Mouse (Mus musculus) testis, adult 2 months (tissue): ENCODE results near the gene Klhl41. TPM values are rescaled to one million over a fixed set of nuclear protein-coding genes. Genes with fewer than 3 reads are reported as not detected.

Experiments
- H3K27ac ChIP-seq: fragments of 200-500 bp; 2 replicates; pipeline ENCODE4 v1.5.1; 2012; ENCODE audit warnings: low read depth, low read length; ENCODE audit not compliant: control insufficient read depth, insufficient read depth
- H3K27me3 ChIP-seq: fragments of 200-500 bp; 2 replicates; pipeline ENCODE4 v1.6.1; 2012; ENCODE audit warnings: mild to moderate bottlenecking, low read length, moderate library complexity; ENCODE audit not compliant: control insufficient read depth, insufficient read depth
- H3K36me3 ChIP-seq: fragments of 200-500 bp; 2 replicates; pipeline ENCODE4 v1.6.1; 2012; ENCODE audit warnings: mild to moderate bottlenecking, low read length; ENCODE audit not compliant: control insufficient read depth, insufficient read depth
- H3K4me1 ChIP-seq: fragments of 200-500 bp; 2 replicates; pipeline ENCODE4 v1.6.1; 2012; ENCODE audit warnings: low read length; ENCODE audit not compliant: control insufficient read depth, insufficient read depth
- H3K4me3 ChIP-seq: fragments of 200-500 bp; 2 replicates; pipeline ENCODE4 v1.5.1; 2012; ENCODE audit warnings: low read depth, mild to moderate bottlenecking, low read length, moderate library complexity, mixed read lengths; ENCODE audit not compliant: control insufficient read depth
- CTCF ChIP-seq: fragments of 200-500 bp; IDR thresholded peaks from 2 replicates; pipeline ENCODE4 v1.5.1; 2012; ENCODE audit warnings: low read depth, mild to moderate bottlenecking, inconsistent platforms, low read length, moderate library complexity; ENCODE audit not compliant: control insufficient read depth, insufficient read depth, insufficient replicate concordance
- POLR2A ChIP-seq: fragments of 200-500 bp; IDR thresholded peaks from 2 replicates; pipeline ENCODE4 v1.6.1; 2012; ENCODE audit warnings: low read depth, mild to moderate bottlenecking, inconsistent platforms, low read length, moderate library complexity; ENCODE audit not compliant: control insufficient read depth
- polyA plus RNA-seq: library from polyadenylated mRNA; depleted of rRNA; stranded (reverse); fragments of >200 nt; gene quantifications from 2 replicates; pipeline ENCODE4 v1.2.3, GENCODE M21; 2012

Gene Klhl41
- polyA plus RNA-seq, 1 experiment = 2.7 TPM

DNA sequence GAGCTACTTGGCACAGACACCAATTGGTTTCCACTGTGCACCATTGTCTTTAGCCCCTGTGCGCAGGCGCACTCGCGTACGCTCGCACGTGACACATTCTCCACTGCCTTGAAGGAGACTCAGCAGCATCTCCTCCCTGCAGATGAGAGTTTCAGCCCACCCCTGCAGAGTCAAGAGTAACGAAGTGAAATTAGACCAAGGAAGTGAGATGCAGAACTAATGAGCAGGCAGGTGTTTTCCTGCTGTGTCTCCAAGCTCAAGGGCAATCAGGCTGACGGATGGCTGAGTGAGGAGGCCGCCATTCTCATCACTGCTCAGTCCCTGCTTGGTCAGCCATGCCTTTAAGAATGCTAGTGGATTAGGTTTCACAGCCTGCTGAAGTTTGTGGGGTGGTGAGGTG lies 29.8 kb upstream of the Klhl41 start:
- Histone ChIP-seq H3K27me3 (no peaks in the 10 kb centered on the region), H3K4me3 (peak overlapping the region; percentile 19), H3K27ac (no peak overlapping the region), H3K36me3 (no peaks in the 10 kb centered on the region), H3K4me1 (peaks cover 5% of the 10 kb centered on the region; the same call in 1 of the 2 replicates)
- TF ChIP-seq CTCF = no peak

DNA sequence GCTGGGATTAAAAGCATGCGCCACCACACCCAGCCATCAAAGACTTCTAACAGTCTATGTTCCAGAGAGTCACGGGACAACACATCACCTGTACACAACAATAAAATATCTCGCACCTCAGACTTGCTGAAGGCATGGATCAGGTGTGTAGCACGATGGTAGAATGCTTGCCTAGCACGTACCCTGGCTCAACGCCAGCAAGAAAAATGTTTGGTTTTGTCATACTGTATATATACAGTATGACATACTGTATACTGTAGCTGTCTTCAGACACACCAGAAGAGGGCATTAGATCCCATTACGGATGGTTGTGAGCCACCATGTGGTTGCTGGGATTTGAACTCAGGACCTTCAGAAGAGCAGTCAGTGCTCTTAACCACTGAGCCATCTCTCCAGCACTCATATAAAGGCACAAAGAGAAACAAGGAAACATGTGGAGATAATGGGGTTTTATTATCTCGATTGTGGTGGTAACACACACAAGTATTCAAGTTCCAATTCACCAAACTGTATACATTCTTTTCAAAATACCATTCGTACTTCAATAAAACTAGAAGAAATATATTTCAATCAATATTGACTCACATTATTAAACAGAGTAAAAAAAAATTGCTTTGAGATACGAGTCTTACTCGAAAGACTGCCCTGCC lies 24.8 kb upstream of the Klhl41 start:
- Histone ChIP-seq H3K4me3 (no peak overlapping the region), H3K36me3 (no peaks in the 10 kb centered on the region), H3K27me3 (no peaks in the 10 kb centered on the region), H3K27ac (no peak overlapping the region), H3K4me1 (peaks cover 1% of the 10 kb centered on the region; the same call in 1 of the 2 replicates)
- TF ChIP-seq CTCF (no peak), POLR2A (no peak)

DNA sequence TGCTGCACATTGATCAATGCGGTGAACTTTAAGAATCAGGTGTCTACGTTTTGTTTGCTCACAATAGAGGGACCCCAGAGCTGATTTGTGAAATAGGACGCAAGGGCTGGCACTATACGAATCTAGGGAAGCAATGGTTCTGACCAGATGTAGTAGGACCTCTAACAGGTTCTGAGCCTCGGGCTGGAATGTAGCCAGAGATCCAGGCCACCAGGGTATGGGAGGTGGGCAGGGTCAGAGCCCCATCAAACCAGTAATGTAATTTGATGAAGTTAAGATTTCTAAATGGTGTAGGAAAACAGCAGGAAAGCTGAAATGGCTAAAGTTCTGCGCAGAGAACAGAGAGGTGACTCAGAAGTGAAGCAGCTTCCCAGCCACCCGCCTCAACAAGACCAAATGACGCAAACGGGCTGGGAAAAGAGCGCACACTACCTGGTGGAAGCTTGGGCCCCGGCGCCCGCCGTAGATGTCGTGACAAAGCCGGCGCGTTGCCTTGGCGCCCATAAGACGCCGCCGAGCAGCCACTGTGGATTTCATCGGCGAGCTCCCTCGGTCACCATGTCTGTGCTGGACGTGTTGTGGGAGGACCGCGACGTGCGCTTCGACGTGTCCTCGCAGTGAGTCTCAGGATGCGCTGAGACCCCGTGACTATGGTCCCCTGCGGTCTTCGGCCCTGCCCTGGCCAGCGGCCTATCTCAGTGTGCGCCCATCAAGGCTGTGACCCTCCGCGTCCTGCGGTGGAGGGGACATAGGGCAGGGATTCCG lies 23.0 kb upstream of the Klhl41 start, which contains the start of gene Bbs5:
Gene Bbs5 (plus strand): TSS at position 446 of the 765 bp plus-strand sequence.
- peak within 1 kb of the TSS; percentile 69 for H3K27ac ChIP-seq
- H3K4me1 ChIP-seq = no peaks in the 10 kb centered on the region
- TF ChIP-seq CTCF (no peak), POLR2A (peak; percentile 86)
- H3K27me3 ChIP-seq = no peaks in the 10 kb centered on the region
- no peaks in the 10 kb centered on the region for H3K36me3 ChIP-seq
- H3K4me3 ChIP-seq = peak within 1 kb of the TSS; percentile 89

DNA sequence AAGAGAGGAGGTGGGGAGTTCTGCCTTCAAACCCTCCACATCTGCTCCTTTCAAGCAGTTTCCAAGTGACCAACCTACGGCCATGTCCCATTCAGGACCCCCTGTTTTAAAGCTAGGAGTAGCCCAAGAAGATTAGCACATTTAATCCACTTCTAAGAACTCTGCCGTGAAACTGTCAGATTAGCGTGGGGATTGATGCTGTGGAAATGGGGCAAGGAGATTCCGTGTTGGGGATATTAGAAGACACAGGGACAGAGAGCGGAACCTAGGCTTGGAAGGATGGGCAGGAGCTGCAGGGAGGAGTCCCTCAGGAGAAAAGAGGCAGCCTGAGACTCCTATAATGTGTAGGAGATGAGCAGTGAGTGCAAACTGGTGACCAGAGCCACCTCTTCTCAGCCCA lies 20.2 kb upstream of the Klhl41 start:
- Histone ChIP-seq H3K36me3 (no peaks in the 10 kb centered on the region), H3K4me3 (peak overlapping the region; percentile 58), H3K27ac (no peak overlapping the region), H3K4me1 (no peaks in the 10 kb centered on the region), H3K27me3 (no peaks in the 10 kb centered on the region)
- no peak for TF ChIP-seq CTCF
- no peak for TF ChIP-seq POLR2A

DNA sequence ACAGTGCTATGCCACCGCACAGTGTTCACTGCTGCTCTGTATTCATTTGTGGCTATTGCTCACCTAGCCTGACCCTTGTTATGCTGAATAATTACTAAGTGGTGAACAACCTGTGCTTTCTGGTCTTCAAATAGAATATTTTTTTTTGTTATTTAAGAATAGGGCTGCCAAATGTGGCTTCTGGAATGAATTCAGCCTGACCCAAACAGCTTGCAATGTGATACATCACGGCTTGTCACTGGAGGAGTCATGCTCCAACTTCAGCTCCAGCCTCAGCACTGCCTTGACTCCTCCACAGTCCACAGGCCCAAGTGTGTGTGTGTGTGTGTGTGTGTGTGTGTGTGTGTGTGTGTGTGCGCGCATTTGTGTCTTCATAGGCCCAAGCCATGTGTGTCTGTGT lies 10.6 kb upstream of the Klhl41 start:
- TF ChIP-seq POLR2A = no peak
- no peak for TF ChIP-seq CTCF
- no peaks in the 10 kb centered on the region for H3K36me3 ChIP-seq
- no peaks in the 10 kb centered on the region for H3K27me3 ChIP-seq
- no peak overlapping the region for H3K27ac ChIP-seq
- no peak overlapping the region for H3K4me3 ChIP-seq
- no peaks in the 10 kb centered on the region for H3K4me1 ChIP-seq

DNA sequence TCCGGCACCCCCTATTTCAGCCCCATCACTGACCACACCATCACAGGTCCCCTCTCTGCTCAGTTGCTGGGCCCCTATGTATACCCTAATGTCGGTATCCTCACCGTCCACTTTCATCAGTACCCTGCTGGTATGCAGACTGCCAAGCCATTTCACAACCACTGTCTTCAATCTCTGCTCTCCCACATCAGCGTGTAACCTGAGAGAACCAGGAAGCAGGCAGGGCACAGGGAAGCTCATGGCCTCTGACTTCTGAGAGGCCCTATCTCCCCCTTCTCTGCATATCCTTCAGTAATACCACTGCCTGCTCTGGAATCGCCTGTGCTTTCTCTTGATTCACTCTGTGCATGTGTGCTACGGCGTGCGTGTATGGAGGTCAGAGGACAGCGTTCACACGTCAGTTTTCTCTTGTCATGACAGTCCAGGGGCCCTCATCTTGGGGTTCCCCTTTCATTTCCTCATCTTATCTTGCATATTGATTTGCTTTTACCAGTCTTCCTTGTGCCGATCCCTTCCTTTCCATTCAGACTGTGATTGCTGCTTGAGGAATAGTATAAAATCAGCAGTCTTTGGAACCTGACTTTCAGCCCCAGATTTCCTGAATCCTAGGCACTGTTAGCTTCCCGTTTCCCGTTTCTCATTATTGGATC lies 6.0 kb upstream of the Klhl41 start:
- H3K4me1 ChIP-seq = no peaks in the 10 kb centered on the region
- H3K27ac ChIP-seq = no peak overlapping the region
- no peak overlapping the region for H3K4me3 ChIP-seq
- H3K27me3 ChIP-seq = no peaks in the 10 kb centered on the region
- no peak for TF ChIP-seq CTCF
- no peak for TF ChIP-seq POLR2A
- H3K36me3 ChIP-seq = no peaks in the 10 kb centered on the region

DNA sequence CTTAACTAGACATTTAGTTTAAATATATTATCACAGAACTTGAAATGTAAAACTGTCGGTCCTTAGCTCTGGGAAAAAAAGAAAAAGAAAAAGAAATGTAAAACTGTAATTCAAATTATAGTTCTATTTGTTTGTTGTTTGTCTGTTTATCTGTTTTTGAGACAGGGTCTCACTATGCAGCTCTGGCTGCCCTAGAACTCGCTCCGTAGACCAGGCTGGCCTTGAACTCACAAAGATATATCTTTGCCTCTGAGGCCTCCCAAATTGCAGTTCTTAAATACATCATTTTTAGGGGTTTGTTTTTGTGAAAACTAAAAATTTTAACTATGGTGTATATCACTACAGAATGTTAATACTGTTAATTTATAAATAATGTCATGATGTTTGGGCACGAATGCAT lies 2.3 kb upstream of the Klhl41 start:
- no peak overlapping the region for H3K4me3 ChIP-seq
- no peaks in the 10 kb centered on the region for H3K36me3 ChIP-seq
- no peak for TF ChIP-seq CTCF
- TF ChIP-seq POLR2A = no peak
- no peaks in the 10 kb centered on the region; the same call in 1 of the 2 replicates for H3K4me1 ChIP-seq
- H3K27ac ChIP-seq = no peak overlapping the region
- H3K27me3 ChIP-seq = no peaks in the 10 kb centered on the region
